Mouse (Mus musculus): Measurements from ENCODE around the gene Ngb. TPM values are rescaled to one million over a fixed set of nuclear protein-coding genes. Genes with fewer than 3 reads are reported as not detected.

Ngb gene
- polyA plus RNA-seq, 1 experiment from 2014 or later: 1.6 TPM

Other genes with a start within 250 kb of the Ngb start
- 65.3 and 75.5 TPM in 2 replicates for gene Irf2bpl, start 217.7 kb downstream of the Ngb start, polyA plus RNA-seq (2015; fragmentation: Nextera tagmentation; extraction: Ambion mirVana)
- gene Cipc, start 155.5 kb downstream of the Ngb start, polyA plus RNA-seq (2015; fragmentation: Nextera tagmentation; extraction: Ambion mirVana): 49.8 and 51.2 TPM in 2 replicates
- gene Zdhhc22, start 112.1 kb downstream of the Ngb start, polyA plus RNA-seq (2015; fragmentation: Nextera tagmentation; extraction: Ambion mirVana): 6.0 and 7.1 TPM in 2 replicates
- gene Tmem63c, start 81.2 kb downstream of the Ngb start, polyA plus RNA-seq (2015; fragmentation: Nextera tagmentation; extraction: Ambion mirVana): 3.7 and 4.3 TPM in 2 replicates
- 29.9 and 32.5 TPM in 2 replicates for gene Gstz1, start 44.6 kb upstream of the Ngb start, polyA plus RNA-seq (2015; fragmentation: Nextera tagmentation; extraction: Ambion mirVana)
- gene Pomt2, start 45.4 kb upstream of the Ngb start, polyA plus RNA-seq (2015; fragmentation: Nextera tagmentation; extraction: Ambion mirVana): 13.2 and 14.3 TPM in 2 replicates
- gene Samd15, start 97.2 kb upstream of the Ngb start, polyA plus RNA-seq (2015; fragmentation: Nextera tagmentation; extraction: Ambion mirVana): 1.5 and 1.9 TPM in 2 replicates
- gene Tmed8, start 97.9 kb upstream of the Ngb start, polyA plus RNA-seq (2015; fragmentation: Nextera tagmentation; extraction: Ambion mirVana): 4.3 and 4.6 TPM in 2 replicates
- gene Noxred1, start 136.2 kb upstream of the Ngb start, polyA plus RNA-seq (2015; fragmentation: Nextera tagmentation; extraction: Ambion mirVana): 1.4 and 1.7 TPM in 2 replicates
- 67.3 and 69.3 TPM in 2 replicates for gene Vipas39, start 163.7 kb upstream of the Ngb start, polyA plus RNA-seq (2015; fragmentation: Nextera tagmentation; extraction: Ambion mirVana)
- 207 and 209 TPM in 2 replicates for gene Ahsa1, start 163.9 kb upstream of the Ngb start, polyA plus RNA-seq (2015; fragmentation: Nextera tagmentation; extraction: Ambion mirVana)
- gene Ism2, start 197.2 kb upstream of the Ngb start, polyA plus RNA-seq (2015; fragmentation: Nextera tagmentation; extraction: Ambion mirVana): 0.79 and 0.93 TPM in 2 replicates